Mouse (Mus musculus) C2C12 (cell line): Measurements from ENCODE around the gene Rpl11. TPM values are rescaled to one million over a fixed set of nuclear protein-coding genes. Genes with fewer than 3 reads are reported as not detected.

Experiments
- H3K27me3 ChIP-seq: one replicate; pipeline ENCODE4 v1.6.1; 2011; ENCODE audit not compliant: control insufficient read depth, insufficient read depth, insufficient read length
- H3K36me3 ChIP-seq: one replicate; pipeline ENCODE4 v1.6.1; 2011; ENCODE audit not compliant: control insufficient read depth, insufficient read depth
- H3K4me3 ChIP-seq: one replicate; pipeline ENCODE4 v1.5.1; 2011; ENCODE audit warnings: mild to moderate bottlenecking, control low read depth; ENCODE audit not compliant: poor library complexity, insufficient read depth, severe bottlenecking
- H3K79me2 ChIP-seq: one replicate; pipeline ENCODE4 v1.6.1; 2011; ENCODE audit not compliant: control insufficient read depth, insufficient read depth
- H3K79me3 ChIP-seq: one replicate; pipeline ENCODE4 v1.6.1; 2011; ENCODE audit warnings: low read depth, control low read depth
- H3ac ChIP-seq: one replicate; pipeline ENCODE3; 2011; ENCODE audit warnings: low read depth; ENCODE audit not compliant: control insufficient read depth, insufficient read length
- CEBPB ChIP-seq: IDR thresholded peaks from one replicate; pipeline ENCODE4 v1.6.1; 2011; ENCODE audit warnings: low read depth, mild to moderate bottlenecking, control low read depth, moderate library complexity
- CTCF ChIP-seq: IDR thresholded peaks from one replicate; pipeline ENCODE4 v1.5.1; 2011; ENCODE audit not compliant: control insufficient read depth, insufficient read depth, insufficient read length
- FOSL1 ChIP-seq: IDR thresholded peaks from one replicate; pipeline ENCODE4 v1.8.0; 2011; ENCODE audit warnings: mild to moderate bottlenecking, low read length; ENCODE audit not compliant: poor library complexity, insufficient read depth, severe bottlenecking
- MAX ChIP-seq: IDR thresholded peaks from one replicate; pipeline ENCODE4 v1.6.1; 2011; ENCODE audit warnings: mild to moderate bottlenecking, control low read depth
- MYOD1 ChIP-seq: IDR thresholded peaks from one replicate; pipeline ENCODE4 v1.6.1; 2011; ENCODE audit warnings: low read depth; ENCODE audit not compliant: control insufficient read depth, insufficient read length
- MYOG ChIP-seq: IDR thresholded peaks from one replicate; pipeline ENCODE4 v1.6.1; 2011; ENCODE audit not compliant: control insufficient read depth, insufficient read length; ENCODE audit errors: extremely low read depth
- USF1 ChIP-seq: IDR thresholded peaks from one replicate; pipeline ENCODE4 v1.6.1; 2011; ENCODE audit warnings: low read depth, mild to moderate bottlenecking, control low read depth, moderate library complexity
- polyA plus RNA-seq: library from polyadenylated mRNA; unstranded; fragments of >200 nt; fragmentation: generic; extraction: Trizol; gene quantifications from one replicate; pipeline ENCODE4 v1.2.1, GENCODE M21; 2012; ENCODE audit warnings: missing spikeins

The Rpl11 gene
- polyA plus RNA-seq, 1 experiment, result 2,415 TPM

GRCm38 (mm10) chr4:136095490-136096105, 42.4 kb upstream of the Rpl11 start:
- Histone ChIP-seq H3K4me3 (no peak overlapping the region), H3K36me3 (no peaks in the 10 kb centered on the region), H3K79me3 (no peaks in the 10 kb centered on the region), H3K27me3 (no peaks in the 10 kb centered on the region), H3K79me2 (no peaks in the 10 kb centered on the region), H3ac (no peak overlapping the region)
- TF ChIP-seq MYOD1 (no peak), USF1 (no peak), CTCF (no peak), MYOG (no peak), MAX (no peak), FOSL1 (no peak), CEBPB (no peak)

GRCm38 (mm10) chr4:136094519-136095219, 41.4 kb upstream of the Rpl11 start:
- no peak overlapping the region for H3ac ChIP-seq
- H3K27me3 ChIP-seq, result no peaks in the 10 kb centered on the region
- H3K79me2 ChIP-seq, result no peaks in the 10 kb centered on the region
- H3K36me3 ChIP-seq, result no peaks in the 10 kb centered on the region
- H3K79me3 ChIP-seq, result no peaks in the 10 kb centered on the region
- no peak for TF ChIP-seq MYOD1
- no peak overlapping the region for H3K4me3 ChIP-seq

- Histone ChIP-seq H3K79me3 (no peaks in the 10 kb centered on the region), H3ac (no peak overlapping the region), H3K27me3 (no peaks in the 10 kb centered on the region), H3K36me3 (no peaks in the 10 kb centered on the region), H3K4me3 (no peak overlapping the region), H3K79me2 (no peaks in the 10 kb centered on the region)
- no peak for TF ChIP-seq CTCF
- no peak for TF ChIP-seq CEBPB
- no peak for TF ChIP-seq MYOD1
- TF ChIP-seq USF1, result no peak
- no peak for TF ChIP-seq MAX
- TF ChIP-seq MYOG, result no peak
- no peak for TF ChIP-seq FOSL1
Measured at GRCm38 (mm10) chr4:136092498-136092897, 39.3 kb upstream of the Rpl11 start.

- Histone ChIP-seq H3K36me3 (no peaks in the 10 kb centered on the region), H3K79me3 (no peaks in the 10 kb centered on the region), H3ac (no peak overlapping the region), H3K79me2 (no peaks in the 10 kb centered on the region), H3K27me3 (no peaks in the 10 kb centered on the region), H3K4me3 (no peak overlapping the region)
- TF ChIP-seq MYOD1, result no peak
- TF ChIP-seq CTCF, result no peak
- no peak for TF ChIP-seq MYOG
- no peak for TF ChIP-seq MAX
- no peak for TF ChIP-seq FOSL1
- no peak for TF ChIP-seq CEBPB
- TF ChIP-seq USF1, result no peak
Measured at GRCm38 (mm10) chr4:136091346-136091745, 38.1 kb upstream of the Rpl11 start.

- Histone ChIP-seq H3K27me3 (no peaks in the 10 kb centered on the region), H3K79me2 (no peaks in the 10 kb centered on the region), H3K4me3 (no peak overlapping the region), H3K36me3 (no peaks in the 10 kb centered on the region), H3ac (no peak overlapping the region), H3K79me3 (no peaks in the 10 kb centered on the region)
- no peak for TF ChIP-seq CEBPB
- TF ChIP-seq MYOG, result no peak
- no peak for TF ChIP-seq USF1
- TF ChIP-seq MYOD1, result no peak
- no peak for TF ChIP-seq CTCF
- no peak for TF ChIP-seq MAX
- no peak for TF ChIP-seq FOSL1
Measured at GRCm38 (mm10) chr4:136089748-136090583, 36.7 kb upstream of the Rpl11 start.
